Mouse (Mus musculus): ENCODE measurements around the gene Zfp994.
"Not testable (repeated sequence)": the region's sequence is repeated elsewhere in the genome, so short reads cannot be mapped to it uniquely, and the experiment has no call there.

DNA sequence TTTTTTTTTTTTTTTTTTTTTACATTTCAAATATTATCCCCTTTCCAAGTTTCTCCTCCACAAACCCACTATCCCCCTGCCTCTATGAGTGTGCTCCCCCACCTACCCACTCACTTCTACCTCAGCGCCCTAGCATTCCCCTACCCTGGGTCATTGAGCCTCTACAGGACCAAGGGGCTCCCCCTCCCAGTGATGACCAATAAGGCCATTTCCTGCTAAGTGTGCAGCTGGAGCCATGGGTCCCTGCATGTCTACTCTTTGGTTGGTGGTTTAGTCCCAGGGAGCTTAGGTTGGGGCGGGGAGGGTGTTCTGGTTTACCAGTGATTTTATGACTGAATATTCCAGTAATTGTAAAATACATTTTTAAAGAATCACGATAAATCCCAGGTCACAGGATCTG lies 401 bp downstream of the Zfp994 start:
- TF ChIP-seq CTCF (IDR thresholded peaks at IDR 0.05; ENCODE audit: extremely low read depth, insufficient read depth, insufficient read length, insufficient replicate concordance); POLR2A (IDR thresholded peaks at IDR 0.05; ENCODE audit: low read depth, low read length): not testable (repeated sequence)

All from spleen, adult 2 months (tissue).